Mouse (Mus musculus): ENCODE results near the gene Flii.

The Flii gene

GRCm38 (mm10) chr11:60696165-60696564 is 30.9 kb downstream of the Flii start:
- DNase-seq (ENCODE audit: inconsistent age in 2 of 2, low spot score in 1 of 2), result no peak
